Mouse (Mus musculus) thymus, postnatal 25 days (tissue): ENCODE data around the gene Gcsam.

ENCODE experiments used
- DNase-seq: peaks from one replicate; pipeline ENCODE4 v3.0.0; 2022

Gcsam gene

GRCm38 (mm10) chr16:45610267-45610666 lies at the start of gene Gcsam:
TSS of gene Gcsam (plus strand) at chr16:45610380.
- DNase-seq: no peak

- DNase-seq: no peak
These were observed 48.4 kb upstream of the Gcsam start for GRCm38 (mm10) chr16:45561747-45562146.

GRCm38 (mm10) chr16:45572307-45572706 lies 37.9 kb upstream of the Gcsam start:
- no peak for DNase-seq

- DNase-seq: no peak
These were observed 30.3 kb upstream of the Gcsam start for GRCm38 (mm10) chr16:45579883-45580282.

- peak; percentile 50 for DNase-seq
These were observed 27.7 kb upstream of the Gcsam start for GRCm38 (mm10) chr16:45582512-45582911.

- no peak for DNase-seq
These were observed 16.5 kb upstream of the Gcsam start for GRCm38 (mm10) chr16:45593656-45594055.

GRCm38 (mm10) chr16:45595494-45595893 lies 14.7 kb upstream of the Gcsam start:
- no peak for DNase-seq

- no peak for DNase-seq
These were observed 1.7 kb upstream of the Gcsam start for GRCm38 (mm10) chr16:45608481-45608954.

- peak; percentile 19 for DNase-seq
These were observed 880 bp upstream of the Gcsam start for GRCm38 (mm10) chr16:45609300-45609699.

- DNase-seq: no peak
These were observed 3.1 kb downstream of the Gcsam start for GRCm38 (mm10) chr16:45613247-45613646.

GRCm38 (mm10) chr16:45615944-45616343 lies 5.8 kb downstream of the Gcsam start:
- no peak for DNase-seq

- DNase-seq: no peak
These were observed 9.7 kb downstream of the Gcsam start for GRCm38 (mm10) chr16:45619751-45620375.

GRCm38 (mm10) chr16:45623230-45623629 lies 13.1 kb downstream of the Gcsam start:
- DNase-seq: no peak

- no peak for DNase-seq
These were observed 14.6 kb downstream of the Gcsam start for GRCm38 (mm10) chr16:45624791-45625190.

- DNase-seq: no peak
These were observed 15.2 kb downstream of the Gcsam start for GRCm38 (mm10) chr16:45625342-45625741.

- no peak for DNase-seq
These were observed 19.4 kb downstream of the Gcsam start for GRCm38 (mm10) chr16:45629497-45630105.

- DNase-seq: peak; percentile 63
These were observed 20.3 kb downstream of the Gcsam start for GRCm38 (mm10) chr16:45630347-45630960.

- no peak for DNase-seq
These were observed 22.2 kb downstream of the Gcsam start for GRCm38 (mm10) chr16:45632420-45632819.

GRCm38 (mm10) chr16:45635826-45636225 lies 25.6 kb downstream of the Gcsam start:
- no peak for DNase-seq

- no peak for DNase-seq
These were observed 30.0 kb downstream of the Gcsam start for GRCm38 (mm10) chr16:45640070-45640762.

- no peak for DNase-seq
These were observed 31.1 kb downstream of the Gcsam start for GRCm38 (mm10) chr16:45641301-45641700.

GRCm38 (mm10) chr16:45643944-45644343 lies 33.8 kb downstream of the Gcsam start:
- DNase-seq: no peak

- DNase-seq: no peak
These were observed 34.2 kb downstream of the Gcsam start for GRCm38 (mm10) chr16:45644380-45644779.

- DNase-seq: no peak
These were observed 41.3 kb downstream of the Gcsam start for GRCm38 (mm10) chr16:45651497-45651896.
